ENCODE assay signal across 8 mouse cellular contexts in genomic region chr5:52741391-52742111, GRCm38 (mm10). TPM values are rescaled to one million over a fixed set of nuclear protein-coding genes. Genes with fewer than 3 reads are reported as not detected.
DNase-seq lines count a peak whose midpoint lies in the region; ATAC-seq and TF ChIP-seq lines count a peak whose summit lies in the region.

Gene Pi4k2b (plus strand): TSS chr5:52741574.

- peak within 1 kb of the TSS; percentile 91 for H3K27ac ChIP-seq in bone marrow, adult 2 months (ENCODE audit: control insufficient read depth, insufficient read depth, low read depth, low read length, poor library complexity)
- peak within 1 kb of the TSS; percentile 80 for H3K27ac ChIP-seq in heart, embryonic 12.5 days (ENCODE audit: poor library complexity, severe bottlenecking)
- H3K27ac ChIP-seq in kidney, postnatal 0 days, result peak within 1 kb of the TSS; percentile 84
- H3K27ac ChIP-seq in liver, embryonic 13.5 days, result peak within 1 kb of the TSS; percentile 90
- peak within 1 kb of the TSS; percentile 75 for H3K27ac ChIP-seq in stomach, embryonic 14.5 days (ENCODE audit: low read length)

- peak within 1 kb of the TSS; percentile 71 for H3K4me3 ChIP-seq in bone marrow, adult 2 months (replicated peaks; ENCODE audit: control insufficient read depth, low read depth, low read length)
- peak within 1 kb of the TSS; percentile 74 for H3K4me3 ChIP-seq in heart, embryonic 12.5 days
- H3K4me3 ChIP-seq in kidney, postnatal 0 days (replicated peaks; ENCODE audit: low read depth, low read length), result peak within 1 kb of the TSS; percentile 74
- H3K4me3 ChIP-seq in liver, embryonic 13.5 days (replicated peaks), result peak within 1 kb of the TSS; percentile 93
- H3K4me3 ChIP-seq in stomach, embryonic 14.5 days (ENCODE audit: low read depth, low read length), result peak within 1 kb of the TSS; percentile 84

- TF ChIP-seq CTCF in bone marrow, adult 2 months (IDR thresholded peaks at IDR 0.05; ENCODE audit: control insufficient read depth, insufficient read depth, low read length), result no peak
- no peak for TF ChIP-seq CTCF in kidney, postnatal 0 days (IDR thresholded peaks at IDR 0.05; ENCODE audit: low read depth)

- no peaks in the 10 kb centered on the region for H3K36me3 ChIP-seq in heart, embryonic 12.5 days
- no peaks in the 10 kb centered on the region for H3K36me3 ChIP-seq in kidney, postnatal 0 days (ENCODE audit: insufficient read depth, low read length)
- no peaks in the 10 kb centered on the region for H3K36me3 ChIP-seq in liver, embryonic 13.5 days
- H3K36me3 ChIP-seq in stomach, embryonic 14.5 days (ENCODE audit: control insufficient read depth, insufficient read depth, low read length), result no peaks in the 10 kb centered on the region

- peak; percentile 87 for ATAC-seq in erythroblast, adult 5-6 weeks (replicated peaks; ENCODE audit: low FRiP score, poor library complexity, severe bottlenecking)
- ATAC-seq in heart, embryonic 12.5 days (ENCODE audit: insufficient number of reproducible peaks, low FRiP score), result peak; percentile 95
- peak; percentile 97 for ATAC-seq in kidney, postnatal 0 days (replicated peaks; ENCODE audit: low FRiP score, low read depth)
- ATAC-seq in liver, embryonic 13.5 days (ENCODE audit: low read depth), result peak; percentile 94
- peak; percentile 90 for ATAC-seq in stomach, embryonic 14.5 days (ENCODE audit: insufficient number of reproducible peaks, insufficient read depth, low FRiP score, low read depth)

- no peaks in the 10 kb centered on the region for H3K27me3 ChIP-seq in heart, embryonic 12.5 days (replicated peaks)
- no peaks in the 10 kb centered on the region for H3K27me3 ChIP-seq in kidney, postnatal 0 days (ENCODE audit: insufficient read depth, low read length)
- peaks cover 4% of the 10 kb centered on the region; the same call in 1 of the 2 replicates for H3K27me3 ChIP-seq in liver, embryonic 13.5 days
- H3K27me3 ChIP-seq in stomach, embryonic 14.5 days (ENCODE audit: control insufficient read depth, insufficient read depth, low read length), result no peaks in the 10 kb centered on the region

- H3K4me2 ChIP-seq in heart, embryonic 12.5 days, result peak within 1 kb of the TSS; percentile 67
- peak within 1 kb of the TSS; percentile 78 for H3K4me2 ChIP-seq in kidney, postnatal 0 days (ENCODE audit: low read length)
- peak within 1 kb of the TSS; percentile 84 for H3K4me2 ChIP-seq in liver, embryonic 13.5 days
- H3K4me2 ChIP-seq in stomach, embryonic 14.5 days (replicated peaks; ENCODE audit: low read depth, low read length), result peak within 1 kb of the TSS; percentile 62

- peak within 1 kb of the TSS; percentile 89 for H3K9ac ChIP-seq in heart, embryonic 12.5 days
- H3K9ac ChIP-seq in kidney, postnatal 0 days (ENCODE audit: low read depth, low read length), result peak within 1 kb of the TSS; percentile 85
- H3K9ac ChIP-seq in liver, embryonic 13.5 days, result peak within 1 kb of the TSS; percentile 94
- H3K9ac ChIP-seq in stomach, embryonic 14.5 days (replicated peaks; ENCODE audit: low read depth, low read length), result peak within 1 kb of the TSS; percentile 68

- WGBS in bone marrow, adult 2 months, result under 1% methylated on average over 74 of the region's 75 CpGs
- under 1% methylated on average over 67 of the region's 75 CpGs for WGBS in heart, embryonic 12.5 days
- under 1% methylated on average over 50 of the region's 75 CpGs for WGBS in kidney, postnatal 0 days
- WGBS in liver, embryonic 13.5 days (ENCODE audit: insufficient replicate concordance), result under 1% methylated on average over 73 of the region's 75 CpGs
- WGBS in stomach, embryonic 14.5 days, result under 1% methylated on average over 72 of the region's 75 CpGs

- H3K4me1 ChIP-seq in bone marrow, adult 2 months (ENCODE audit: control insufficient read depth, insufficient read depth, low read length), result no peaks in the 10 kb centered on the region
- H3K4me1 ChIP-seq in heart, embryonic 12.5 days (replicated peaks), result peaks cover 5% of the 10 kb centered on the region
- H3K4me1 ChIP-seq in kidney, postnatal 0 days (replicated peaks; ENCODE audit: insufficient read depth, low read length), result peaks cover 9% of the 10 kb centered on the region; the same call in 1 of the 2 replicates
- peaks cover 29% of the 10 kb centered on the region for H3K4me1 ChIP-seq in liver, embryonic 13.5 days (replicated peaks)
- peaks cover 4% of the 10 kb centered on the region; the same call in 1 of the 2 replicates for H3K4me1 ChIP-seq in stomach, embryonic 14.5 days (ENCODE audit: control insufficient read depth, insufficient read depth, low read length)

- peak; percentile 85 for DNase-seq in A20 (ENCODE audit: low read depth, low spot score)
- DNase-seq in kidney, postnatal 0 days (ENCODE audit: low spot score), result peak; percentile 85
- DNase-seq in liver, embryonic 13.5 days, result peak; percentile 83
- DNase-seq in natural killer cell, adult 2 months (ENCODE audit: low spot score in 2 of 2), result peak; percentile 75 to 83

- no peak; the same call in 1 of the 2 replicates for TF ChIP-seq POLR2A in bone marrow, adult 2 months (IDR thresholded peaks at IDR 0.05; ENCODE audit: borderline replicate concordance, control insufficient read depth, low read depth, low read length)

- no peaks in the 10 kb centered on the region for H3K9me3 ChIP-seq in heart, embryonic 12.5 days (replicated peaks)
- no peaks in the 10 kb centered on the region for H3K9me3 ChIP-seq in kidney, postnatal 0 days (replicated peaks; ENCODE audit: low read length)
- no peaks in the 10 kb centered on the region for H3K9me3 ChIP-seq in liver, embryonic 13.5 days (replicated peaks)
- H3K9me3 ChIP-seq in stomach, embryonic 14.5 days (ENCODE audit: control insufficient read depth, low read depth, low read length), result no peaks in the 10 kb centered on the region

RNA-seq across cellular contexts. Expression of gene Pi4k2b, which starts in this region (rescaled TPM):
- polyA plus RNA-seq in bone marrow, adult 2 months (2011; ENCODE audit: insufficient read depth, insufficient read length, low replicate concordance, missing spikeins), result 10.0 and 16.5 TPM in 2 replicates
- 33.6 and 40.3 TPM in 2 replicates for total RNA-seq in erythroblast, adult 5-6 weeks (2015; ENCODE audit: low replicate concordance)
- 40.6 and 62.6 TPM in 2 replicates for total RNA-seq in erythroblast, adult 5-6 weeks (2017; ENCODE audit: low replicate concordance)
- polyA plus RNA-seq in heart, embryonic 12.5 days (2016; fragmentation: Nextera tagmentation; extraction: Ambion mirVana), result 10.5 and 10.9 TPM in 2 replicates
- polyA plus RNA-seq in kidney, postnatal 0 days (2015; fragmentation: Nextera tagmentation; extraction: Ambion mirVana), result 19.8 TPM in 2 replicates
- 16.5 and 19.6 TPM in 2 replicates for polyA plus RNA-seq in liver, embryonic 13.5 days (2015; fragmentation: Nextera tagmentation; extraction: Ambion mirVana)
- polyA plus RNA-seq in stomach, embryonic 14.5 days (2014; fragmentation: Nextera tagmentation; extraction: Ambion mirVana), result 23.8 and 27.5 TPM in 2 replicates

Comparison
In these comparisons a context has a peak if more than half of its experiments do, and no peak if none do; other contexts are left out.
1. Peak in every context shown above with its lines: DNase-seq, ATAC-seq, H3K4me3 ChIP-seq and H3K27ac ChIP-seq.